Mouse (Mus musculus) c-Kit-positive CD71-positive TER-119-positive erythroid progenitor cells, embryonic 14.5 days (primary cell): Measurements from ENCODE around the gene Clp1.

ENCODE experiments used
- DNase-seq: peaks from one replicate; pipeline ENCODE4 v3.0.0-alpha.2; 2013; ENCODE audit warnings: low spot score

Clp1 gene

GRCm38 (mm10) chr2:84711898-84712297, 15.3 kb downstream of the Clp1 start:
- no peak for DNase-seq

- no peak for DNase-seq
Observed at GRCm38 (mm10) chr2:84707523-84707922, 19.6 kb downstream of the Clp1 start.

- no peak for DNase-seq
Observed at GRCm38 (mm10) chr2:84705295-84705694, 21.9 kb downstream of the Clp1 start.

GRCm38 (mm10) chr2:84704329-84704728, 22.8 kb downstream of the Clp1 start:
- DNase-seq = no peak

DNA sequence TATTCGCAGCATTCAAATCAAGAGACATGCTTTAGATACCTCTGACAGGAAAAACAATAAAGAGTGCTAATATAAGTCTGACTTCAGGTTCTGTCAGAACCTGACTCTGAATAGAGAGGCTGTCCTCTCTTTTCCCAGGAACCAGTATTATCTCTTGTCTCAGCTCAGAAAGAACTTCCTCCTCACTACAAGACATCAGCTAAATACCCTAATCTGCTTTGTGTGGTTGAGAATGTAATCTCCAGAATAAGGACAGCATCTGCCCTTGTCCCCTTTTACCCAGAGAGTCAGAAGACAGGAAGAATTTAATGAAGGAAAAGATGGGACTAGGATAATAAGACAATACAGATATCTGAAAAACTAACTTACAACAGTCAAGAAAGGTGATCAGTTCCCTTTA, 23.7 kb downstream of the Clp1 start:
- no peak for DNase-seq

DNA sequence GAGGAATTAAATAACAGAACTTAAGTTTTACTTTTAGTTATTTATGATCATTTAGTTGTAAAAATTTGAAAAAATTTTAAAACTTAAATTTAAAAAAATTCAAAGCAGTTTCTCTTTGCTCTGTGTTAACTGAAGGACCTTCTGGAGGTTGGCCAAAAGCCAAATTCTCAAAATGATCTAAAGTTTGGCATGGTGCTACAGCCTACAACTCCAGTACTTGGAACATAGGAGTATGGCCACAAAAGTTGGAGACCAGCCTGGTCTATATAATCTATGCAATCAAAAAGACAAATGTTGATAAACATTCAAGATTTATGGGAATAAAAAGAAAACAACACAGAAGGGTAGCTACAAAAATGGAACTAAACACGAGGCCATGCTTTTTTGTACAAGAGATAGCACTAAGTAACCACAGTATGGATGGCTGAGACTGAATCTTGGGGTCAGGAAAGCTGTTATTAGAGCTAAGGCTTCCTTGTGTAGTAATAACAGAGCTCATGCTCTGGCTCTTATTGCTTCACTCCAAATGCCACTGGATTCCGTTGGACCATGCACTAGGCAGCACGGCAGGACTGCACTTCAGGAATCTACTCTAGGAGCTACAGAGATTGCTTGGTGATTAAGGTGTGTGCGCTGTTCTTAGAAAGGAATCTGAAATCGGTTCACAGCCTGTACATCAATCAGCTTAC, 32.0 kb downstream of the Clp1 start:
- no peak for DNase-seq

DNA sequence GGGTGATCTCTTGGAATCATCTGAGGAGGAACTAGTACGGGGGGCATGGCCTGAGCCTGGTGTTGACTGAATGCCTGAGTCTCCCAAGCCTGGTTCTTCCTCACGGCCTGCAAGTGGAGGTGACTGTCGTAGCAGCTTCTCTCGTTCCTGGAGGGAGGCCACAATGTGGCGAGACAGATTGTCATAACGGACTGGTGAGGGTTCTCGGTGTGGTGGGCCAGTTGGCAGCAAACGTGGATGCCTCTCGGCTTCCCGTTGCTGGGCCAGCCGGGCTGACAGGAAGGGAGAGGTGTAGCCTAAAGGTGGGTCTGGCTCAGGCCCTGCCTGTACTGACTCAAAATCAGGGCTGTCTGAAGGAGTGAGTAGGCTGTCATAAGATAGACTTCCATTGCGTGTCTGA, 37.1 kb downstream of the Clp1 start:
- no peak for DNase-seq

DNA sequence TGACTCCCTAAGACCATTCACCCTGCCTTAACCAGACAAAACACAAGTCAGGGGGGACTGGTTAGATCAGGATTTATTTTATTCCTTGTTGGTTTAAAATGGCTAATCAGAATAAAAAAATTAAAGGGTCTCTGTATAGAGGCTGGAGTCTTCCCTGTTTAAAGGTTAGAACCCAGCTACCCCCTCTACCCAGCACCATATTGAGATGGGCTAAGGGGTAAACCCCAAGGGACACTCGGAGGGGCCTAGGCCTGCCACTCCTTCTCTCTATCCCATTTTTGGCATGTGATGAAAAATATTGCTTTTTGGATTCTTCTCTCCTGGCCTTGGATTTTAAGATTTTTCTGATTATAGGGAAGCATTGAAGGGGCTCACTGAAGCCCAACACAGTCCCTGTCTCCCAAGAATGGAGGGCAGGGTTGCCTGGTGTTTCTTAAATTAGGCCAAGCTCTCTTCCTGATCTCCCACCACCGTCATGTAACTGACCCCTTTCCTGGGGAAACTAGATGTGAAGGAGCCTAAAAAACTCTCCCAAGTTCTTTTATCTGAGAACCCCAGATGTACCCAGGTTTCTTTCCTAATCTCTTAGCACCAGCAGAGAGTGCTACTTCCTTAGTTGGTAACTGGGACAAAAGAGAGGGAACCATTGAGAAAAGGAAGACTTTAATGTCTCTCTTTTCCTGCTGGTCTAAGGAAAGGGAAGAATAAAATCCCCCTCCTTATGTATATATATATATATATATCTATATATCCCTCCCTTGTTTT, 38.9 kb downstream of the Clp1 start:
- peak; percentile 23 for DNase-seq

DNA sequence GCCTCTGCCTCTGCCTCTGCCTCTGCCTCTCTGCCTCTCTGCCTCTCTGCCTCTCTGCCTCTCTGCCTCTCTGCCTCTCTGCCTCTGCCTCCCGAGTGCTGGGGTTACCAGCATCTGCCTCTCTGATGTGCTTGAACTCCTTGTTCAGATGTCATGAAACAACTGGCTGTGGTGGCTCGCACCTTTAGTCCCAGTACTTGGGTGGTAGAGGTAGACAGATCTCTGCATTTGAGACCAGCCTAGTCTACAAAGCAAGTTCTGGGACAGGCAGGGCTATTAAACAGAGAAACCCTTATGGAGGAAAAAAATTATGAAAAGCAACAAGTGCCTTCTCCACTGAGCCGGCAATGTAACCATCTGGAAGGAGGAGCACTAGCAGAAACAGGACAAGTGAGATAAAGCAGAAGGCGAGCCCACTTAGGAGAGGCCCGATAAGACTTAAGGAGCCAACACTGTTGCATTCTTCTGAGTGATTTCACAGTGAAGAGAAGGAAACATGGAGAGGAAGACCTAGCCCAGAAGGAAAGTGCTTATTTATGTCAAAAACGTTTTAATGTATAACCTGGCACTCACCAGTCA, 44.5 kb downstream of the Clp1 start:
- peak; percentile 69 for DNase-seq

DNA sequence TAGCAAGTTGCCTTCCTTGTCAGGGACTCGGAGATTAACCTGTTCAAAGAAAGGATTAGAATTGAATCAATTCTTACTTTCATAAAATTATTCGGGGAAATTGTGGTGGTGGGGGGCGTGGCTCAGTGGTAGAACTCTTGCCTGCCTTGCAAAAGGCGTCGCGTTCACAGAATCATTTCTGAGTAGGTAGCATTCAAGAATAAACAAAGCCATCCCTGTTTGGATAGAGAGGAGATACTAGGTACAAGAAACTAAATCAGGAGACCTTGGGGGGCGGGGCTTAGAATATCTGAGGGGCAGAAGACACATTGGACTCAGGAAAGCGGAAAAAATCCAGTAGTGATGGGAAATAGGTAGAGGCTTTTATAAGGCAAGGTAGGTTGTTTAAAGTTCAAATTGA, 48.1 kb downstream of the Clp1 start, which contains the start of gene Tmx2:
Gene Tmx2 (minus strand): TSS at position 125 of the 400 bp plus-strand sequence.
- no peak for DNase-seq

DNA sequence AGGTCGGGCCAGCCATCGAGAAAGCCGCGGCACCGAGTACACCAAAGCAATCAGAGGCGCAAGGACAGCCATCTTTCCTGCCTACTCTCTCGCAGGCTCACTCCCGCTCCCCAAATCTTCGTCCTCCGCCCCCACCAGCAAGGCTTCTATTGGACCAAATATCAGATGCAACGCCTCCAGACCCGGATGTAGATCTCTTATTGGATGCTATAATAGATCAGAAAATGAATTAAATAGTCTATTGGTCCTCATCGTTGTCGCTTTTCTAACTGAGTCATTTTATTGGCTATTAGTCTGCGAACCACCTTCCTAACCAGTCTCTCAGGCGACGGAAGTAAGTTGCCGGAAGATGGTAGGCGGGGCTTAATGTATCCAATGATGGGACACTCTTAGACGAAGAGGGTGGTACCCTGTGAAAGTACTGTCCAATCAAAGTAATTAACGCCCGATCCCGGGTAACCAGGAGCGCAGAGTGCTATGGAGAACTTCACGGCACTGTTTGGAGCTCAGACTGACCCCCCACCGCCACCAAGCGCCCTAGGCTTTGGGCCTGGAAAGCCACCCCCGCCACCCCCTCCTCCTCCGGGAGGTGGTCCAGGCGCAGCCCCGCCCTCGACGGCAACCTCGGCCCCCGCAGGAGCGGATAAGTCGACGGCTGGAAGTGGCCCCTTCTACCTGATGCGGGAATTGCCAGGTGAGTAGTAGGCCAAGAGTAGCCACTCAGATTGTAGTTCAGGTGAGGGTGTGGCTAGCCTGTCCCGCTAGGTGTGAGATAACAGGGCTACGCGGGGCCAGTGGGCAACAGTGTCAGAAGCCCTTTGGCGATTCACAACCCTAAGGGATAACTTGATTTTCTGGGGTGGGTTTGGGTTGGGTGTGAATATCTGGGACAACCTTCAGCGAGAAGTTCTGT, 48.9 kb downstream of the Clp1 start, which contains the start of the genes Gm28635 and Med19:
Gene Gm28635 (minus strand): TSS at position 74 of the 913 bp plus-strand sequence.
Gene Med19 (plus strand): TSS at position 435 of the 913 bp plus-strand sequence.
- peak; percentile 99 for DNase-seq

- DNase-seq = peak; percentile 29
Observed at GRCm38 (mm10) chr2:84677270-84677967, 49.7 kb downstream of the Clp1 start.
